Mouse (Mus musculus): ENCODE measurements around the gene Sesn3. TPM values are rescaled to one million over a fixed set of nuclear protein-coding genes. Genes with fewer than 3 reads are reported as not detected.

The Sesn3 gene
- polyA plus RNA-seq, 1 experiment: 4.9 TPM

GRCm38 (mm10) chr9:14275792-14276480, 1.1 kb downstream of the Sesn3 start:
- Histone ChIP-seq H3ac (ENCODE audit: control insufficient read depth, insufficient read length, low read depth) (peak overlapping the region; percentile 33), H3K79me3 (ENCODE audit: low read depth) (no peaks in the 10 kb centered on the region), H3K27me3 (ENCODE audit: control insufficient read depth, insufficient read depth, insufficient read length) (no peaks in the 10 kb centered on the region), H3K79me2 (ENCODE audit: control insufficient read depth, insufficient read depth) (no peaks in the 10 kb centered on the region), H3K4me3 (ENCODE audit: insufficient read depth, poor library complexity, severe bottlenecking) (peak overlapping the region; percentile 40), H3K36me3 (ENCODE audit: control insufficient read depth, insufficient read depth) (no peaks in the 10 kb centered on the region)
- no peak for TF ChIP-seq MYOG (IDR thresholded peaks at IDR 0.05; ENCODE audit: control insufficient read depth, extremely low read depth, insufficient read length)
- no peak for TF ChIP-seq FOSL1 (IDR thresholded peaks at IDR 0.05; ENCODE audit: insufficient read depth, low read length, poor library complexity, severe bottlenecking)
- no peak for TF ChIP-seq MAX (IDR thresholded peaks at IDR 0.05)
- no peak for TF ChIP-seq CEBPB (IDR thresholded peaks at IDR 0.05; ENCODE audit: low read depth)
- TF ChIP-seq MYOD1 (IDR thresholded peaks at IDR 0.05; ENCODE audit: control insufficient read depth, insufficient read length, low read depth): no peak
- no peak for TF ChIP-seq CTCF (IDR thresholded peaks at IDR 0.05; ENCODE audit: control insufficient read depth, insufficient read depth, insufficient read length)
- no peak for TF ChIP-seq USF1 (IDR thresholded peaks at IDR 0.05; ENCODE audit: low read depth)

- TF ChIP-seq MAX (IDR thresholded peaks at IDR 0.05): no peak
- no peak for TF ChIP-seq CEBPB (IDR thresholded peaks at IDR 0.05; ENCODE audit: low read depth)
- TF ChIP-seq FOSL1 (IDR thresholded peaks at IDR 0.05; ENCODE audit: insufficient read depth, low read length, poor library complexity, severe bottlenecking): no peak
- TF ChIP-seq MYOD1 (IDR thresholded peaks at IDR 0.05; ENCODE audit: control insufficient read depth, insufficient read length, low read depth): no peak
- H3K4me3 ChIP-seq (ENCODE audit: insufficient read depth, poor library complexity, severe bottlenecking): peak overlapping the region; percentile 40
- H3ac ChIP-seq (ENCODE audit: control insufficient read depth, insufficient read length, low read depth): peak overlapping the region; percentile 33
- no peaks in the 10 kb centered on the region for H3K27me3 ChIP-seq (ENCODE audit: control insufficient read depth, insufficient read depth, insufficient read length)
- H3K36me3 ChIP-seq (ENCODE audit: control insufficient read depth, insufficient read depth): no peaks in the 10 kb centered on the region
- no peaks in the 10 kb centered on the region for H3K79me2 ChIP-seq (ENCODE audit: control insufficient read depth, insufficient read depth)
- H3K79me3 ChIP-seq (ENCODE audit: low read depth): no peaks in the 10 kb centered on the region
Measured at GRCm38 (mm10) chr9:14276481-14277287, 1.8 kb downstream of the Sesn3 start.

- peak overlapping the region; percentile 40 for H3K4me3 ChIP-seq (ENCODE audit: insufficient read depth, poor library complexity, severe bottlenecking)
- H3K36me3 ChIP-seq (ENCODE audit: control insufficient read depth, insufficient read depth): no peaks in the 10 kb centered on the region
- no peaks in the 10 kb centered on the region for H3K79me2 ChIP-seq (ENCODE audit: control insufficient read depth, insufficient read depth)
- H3K27me3 ChIP-seq (ENCODE audit: control insufficient read depth, insufficient read depth, insufficient read length): no peaks in the 10 kb centered on the region
- no peak for TF ChIP-seq FOSL1 (IDR thresholded peaks at IDR 0.05; ENCODE audit: insufficient read depth, low read length, poor library complexity, severe bottlenecking)
- no peak for TF ChIP-seq CTCF (IDR thresholded peaks at IDR 0.05; ENCODE audit: control insufficient read depth, insufficient read depth, insufficient read length)
- no peak for TF ChIP-seq MYOD1 (IDR thresholded peaks at IDR 0.05; ENCODE audit: control insufficient read depth, insufficient read length, low read depth)
- TF ChIP-seq USF1 (IDR thresholded peaks at IDR 0.05; ENCODE audit: low read depth): no peak
- no peak for TF ChIP-seq MAX (IDR thresholded peaks at IDR 0.05)
- TF ChIP-seq CEBPB (IDR thresholded peaks at IDR 0.05; ENCODE audit: low read depth): no peak
- no peak for TF ChIP-seq MYOG (IDR thresholded peaks at IDR 0.05; ENCODE audit: control insufficient read depth, extremely low read depth, insufficient read length)
- H3K79me3 ChIP-seq (ENCODE audit: low read depth): no peaks in the 10 kb centered on the region
- H3ac ChIP-seq (ENCODE audit: control insufficient read depth, insufficient read length, low read depth): no peak overlapping the region
Measured at GRCm38 (mm10) chr9:14277365-14277991, 2.6 kb downstream of the Sesn3 start.

- Histone ChIP-seq H3K27me3 (ENCODE audit: control insufficient read depth, insufficient read depth, insufficient read length) (no peaks in the 10 kb centered on the region), H3ac (ENCODE audit: control insufficient read depth, insufficient read length, low read depth) (no peak overlapping the region), H3K4me3 (ENCODE audit: insufficient read depth, poor library complexity, severe bottlenecking) (no peak overlapping the region), H3K36me3 (ENCODE audit: control insufficient read depth, insufficient read depth) (no peaks in the 10 kb centered on the region), H3K79me2 (ENCODE audit: control insufficient read depth, insufficient read depth) (no peaks in the 10 kb centered on the region), H3K79me3 (ENCODE audit: low read depth) (no peaks in the 10 kb centered on the region)
- TF ChIP-seq FOSL1 (IDR thresholded peaks at IDR 0.05; ENCODE audit: insufficient read depth, low read length, poor library complexity, severe bottlenecking) (no peak), CTCF (IDR thresholded peaks at IDR 0.05; ENCODE audit: control insufficient read depth, insufficient read depth, insufficient read length) (no peak), USF1 (IDR thresholded peaks at IDR 0.05; ENCODE audit: low read depth) (no peak), MAX (IDR thresholded peaks at IDR 0.05) (no peak), CEBPB (IDR thresholded peaks at IDR 0.05; ENCODE audit: low read depth) (no peak), MYOD1 (IDR thresholded peaks at IDR 0.05; ENCODE audit: control insufficient read depth, insufficient read length, low read depth) (no peak), MYOG (IDR thresholded peaks at IDR 0.05; ENCODE audit: control insufficient read depth, extremely low read depth, insufficient read length) (no peak)
Measured at GRCm38 (mm10) chr9:14280696-14281095, 5.8 kb downstream of the Sesn3 start.

DNA sequence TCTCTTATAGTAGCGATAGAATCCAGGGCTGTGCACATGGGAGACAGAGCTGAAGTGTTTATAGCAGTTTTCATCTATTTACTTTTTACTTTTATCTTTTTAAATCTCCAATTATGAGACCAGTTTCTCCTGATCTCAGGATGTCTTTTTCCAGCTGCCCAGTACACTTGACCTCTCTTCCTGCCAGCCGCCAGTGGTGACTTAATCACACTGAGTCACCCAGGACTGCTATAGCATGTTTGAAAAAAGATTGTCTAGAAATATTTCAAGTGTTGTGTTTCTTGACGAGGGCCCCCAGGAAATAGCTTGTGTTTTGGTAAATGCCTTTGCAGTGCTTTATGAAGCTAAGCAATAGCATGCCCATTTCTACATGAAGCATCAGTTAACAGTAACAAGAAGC, 10.2 kb downstream of the Sesn3 start:
- Histone ChIP-seq H3K36me3 (ENCODE audit: control insufficient read depth, insufficient read depth) (no peaks in the 10 kb centered on the region), H3K79me2 (ENCODE audit: control insufficient read depth, insufficient read depth) (no peaks in the 10 kb centered on the region), H3K27me3 (ENCODE audit: control insufficient read depth, insufficient read depth, insufficient read length) (no peaks in the 10 kb centered on the region), H3K79me3 (ENCODE audit: low read depth) (no peaks in the 10 kb centered on the region), H3K4me3 (ENCODE audit: insufficient read depth, poor library complexity, severe bottlenecking) (no peak overlapping the region), H3ac (ENCODE audit: control insufficient read depth, insufficient read length, low read depth) (no peak overlapping the region)
- TF ChIP-seq USF1 (IDR thresholded peaks at IDR 0.05; ENCODE audit: low read depth) (no peak), CEBPB (IDR thresholded peaks at IDR 0.05; ENCODE audit: low read depth) (peak; percentile 4), MYOD1 (IDR thresholded peaks at IDR 0.05; ENCODE audit: control insufficient read depth, insufficient read length, low read depth) (peak; percentile 36)

All from C2C12 (cell line).